Comparison of ENCODE assay signal across 16 mouse cellular contexts in the genomic region with DNA sequence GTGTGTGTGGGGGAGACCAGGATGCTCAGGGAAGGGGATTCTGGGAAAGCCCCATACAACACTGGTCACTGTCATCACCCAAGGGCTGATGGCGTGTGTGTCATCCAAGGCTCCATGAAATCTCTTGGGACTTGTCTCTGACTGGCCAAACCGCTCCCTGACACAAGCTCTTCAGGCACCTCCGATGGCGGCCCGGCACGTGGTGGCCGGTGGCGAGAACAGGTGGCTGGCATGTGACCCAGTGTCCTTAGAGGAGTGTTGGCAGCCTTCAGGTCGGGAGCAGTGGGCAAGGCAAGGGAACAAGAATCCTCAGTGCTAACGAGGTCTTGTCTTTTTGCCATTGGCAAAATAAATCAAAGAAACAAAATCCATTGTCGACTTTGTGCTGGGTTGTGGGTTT.
"Had no signal": no experiment of that assay in that cellular context is flagged by ENCODE, and none has a peak within 500 bp of the region (broad histone marks: within the 10 kb centered on the region; RNA-seq: fewer than 3 reads in every experiment).

No protein-coding gene starts in this region.

- H3K4me1 ChIP-seq: kidney, embryonic 15.5 days; limb, embryonic 15.5 days; lung, embryonic 15.5 days; neural tube, embryonic 15.5 days; stomach, embryonic 15.5 days had no signal

- H3K9ac ChIP-seq: kidney, embryonic 15.5 days; limb, embryonic 15.5 days; liver, embryonic 13.5 days; liver, postnatal 0 days; lung, embryonic 15.5 days; neural tube, embryonic 15.5 days; stomach, embryonic 15.5 days had no signal

- H3K27ac ChIP-seq: kidney, embryonic 15.5 days; limb, embryonic 15.5 days; liver, embryonic 13.5 days; lung, embryonic 15.5 days; macrophage; neural tube, embryonic 15.5 days; stomach, embryonic 15.5 days had no signal

- ATAC-seq: liver, postnatal 0 days had no signal

- H3K4me2 ChIP-seq: kidney, embryonic 15.5 days; limb, embryonic 15.5 days; liver, embryonic 13.5 days; lung, embryonic 15.5 days; midbrain, embryonic 11.5 days; neural tube, embryonic 15.5 days; stomach, embryonic 15.5 days had no signal

- H3K4me3 ChIP-seq: kidney, embryonic 15.5 days; limb, embryonic 15.5 days; liver, embryonic 13.5 days; lung, embryonic 15.5 days; megakaryocyte, embryonic 14.5 days; neural tube, embryonic 15.5 days; stomach, embryonic 15.5 days had no signal

- H3K9me3 ChIP-seq: kidney, embryonic 15.5 days; limb, embryonic 15.5 days; liver, embryonic 13.5 days; lung, embryonic 15.5 days; megakaryocyte, embryonic 14.5 days; neural tube, embryonic 15.5 days; stomach, embryonic 15.5 days had no signal

- H3K27me3 ChIP-seq: kidney, embryonic 15.5 days; limb, embryonic 15.5 days; liver, embryonic 13.5 days; lung, embryonic 15.5 days; megakaryocyte, embryonic 14.5 days; neural tube, embryonic 15.5 days; stomach, embryonic 15.5 days had no signal

- DNase-seq: kidney, postnatal 25 days; layer of hippocampus, postnatal 36 days; liver, embryonic 13.5 days; liver, postnatal 0 days; lung, postnatal 14 days; right cerebral cortex, adult 18-20 months; spleen, adult 18-20 months; thymus, postnatal 36 days had no signal
